Mouse (Mus musculus) effector memory CD4-positive, alpha-beta T cell, adult 7 months (primary cell): Measurements from ENCODE around the gene Zbtb37. TPM values are rescaled to one million over a fixed set of nuclear protein-coding genes. Genes with fewer than 3 reads are reported as not detected.

Experiments used
- polyA plus RNA-seq: library from polyadenylated mRNA; unstranded; fragments of 100-300 nt; shearing (Covaris generic); gene quantifications from one replicate; pipeline ENCODE4 v1.2.1, GENCODE M21; 2017

The Zbtb37 gene
- 8.8 TPM for polyA plus RNA-seq

GRCm38 (mm10) chr1:161034435-161035280, at the start of gene Zbtb37:
Gene Zbtb37, minus strand, starts transcription at chr1:161034849.

DNA sequence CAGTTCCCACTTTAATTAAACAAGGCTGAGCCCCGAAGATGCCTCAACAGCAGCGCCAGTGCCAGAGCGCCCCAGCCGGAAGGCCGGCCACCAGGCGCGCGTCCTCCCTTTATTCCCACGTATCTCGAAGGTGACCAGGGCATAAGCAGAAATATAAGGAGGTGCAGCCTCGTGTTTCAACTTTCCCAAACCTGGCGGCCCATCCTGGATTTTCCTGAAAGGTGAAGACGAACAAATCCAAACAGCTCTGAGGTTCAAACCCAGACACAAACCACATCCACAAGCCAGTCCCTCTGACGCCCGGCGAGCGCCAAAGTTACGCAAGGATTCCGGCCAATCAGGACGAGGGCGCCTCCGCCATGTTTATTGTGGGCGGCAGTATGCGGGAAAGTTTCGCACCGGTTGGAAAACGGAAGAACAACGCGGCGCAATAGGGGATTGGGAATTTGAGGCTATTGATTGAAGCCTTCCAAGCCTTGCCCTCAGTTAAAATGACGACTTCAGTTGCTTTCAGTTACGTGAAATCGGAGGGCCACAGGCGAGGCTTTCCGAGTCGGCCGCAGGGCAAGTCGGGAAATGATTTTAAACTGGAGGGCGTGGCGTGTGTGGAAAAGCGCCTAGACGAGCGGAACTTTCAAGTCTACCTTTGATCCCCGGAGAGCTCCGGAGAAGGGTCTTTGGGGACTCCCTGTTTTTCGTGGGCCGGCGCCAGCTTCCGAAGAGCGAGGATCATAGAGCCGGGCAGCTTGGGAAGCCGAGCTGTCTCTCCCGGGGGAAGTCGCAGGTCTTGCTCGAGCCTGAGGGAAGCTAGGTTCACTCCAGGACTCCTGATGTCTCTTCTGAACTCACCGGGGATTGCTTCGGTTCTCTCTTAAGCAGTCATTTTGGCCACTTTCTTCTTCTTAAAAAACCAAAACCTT, 36.0 kb upstream of the Zbtb37 start, which contains the start of the genes Dars2 and Cenpl:
TSS of gene Dars2 (minus strand) at position 307 of the 920 bp plus-strand sequence.
TSS of gene Cenpl (plus strand) at position 362 of the 920 bp plus-strand sequence.

DNA sequence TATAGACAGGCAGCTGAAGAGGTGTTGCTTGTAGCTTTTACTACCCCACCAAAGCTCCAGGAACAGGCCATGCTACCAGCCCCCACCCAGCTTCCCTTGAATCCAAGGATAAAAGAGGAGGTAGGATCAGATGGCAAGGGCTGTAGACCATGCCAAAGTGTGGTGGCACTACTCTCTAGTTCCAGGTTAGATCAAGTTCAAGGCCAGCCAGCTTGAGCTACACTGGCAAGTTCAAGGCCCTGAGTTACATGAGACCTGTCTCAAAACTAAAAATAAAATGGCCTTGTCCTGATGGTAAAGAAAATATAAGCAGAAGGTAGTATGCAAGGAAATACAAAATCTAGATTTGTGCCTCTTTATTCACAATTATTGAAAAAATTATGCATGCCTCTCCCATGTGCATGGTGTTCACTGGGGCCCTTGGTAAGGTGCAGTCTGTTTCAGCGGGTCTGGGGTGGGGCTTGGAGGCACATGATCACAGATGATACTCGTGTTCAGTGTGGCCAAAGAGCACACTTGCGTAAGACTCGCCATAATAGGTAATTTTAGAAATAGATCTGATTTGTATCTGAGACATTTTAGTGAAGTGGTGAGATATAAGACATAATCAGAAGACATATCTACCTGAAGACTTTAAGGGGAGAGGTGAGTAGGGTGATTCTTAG, 56.4 kb downstream of the Zbtb37 start, which contains the start of gene Serpinc1:
TSS of gene Serpinc1 (plus strand) at position 515 of the 665 bp plus-strand sequence.

Other genes with a start within 250 kb of the Zbtb37 start
- 188 TPM for gene Rabgap1l, start 241.6 kb downstream of the Zbtb37 start, polyA plus RNA-seq
- 21.4 TPM for gene Rc3h1, start 128.4 kb downstream of the Zbtb37 start, polyA plus RNA-seq
- 1.0 TPM for gene Serpinc1, start 56.3 kb downstream of the Zbtb37 start, polyA plus RNA-seq
- 13.5 TPM for gene Dars2, start 35.8 kb upstream of the Zbtb37 start, polyA plus RNA-seq
- gene Cenpl, start 35.9 kb upstream of the Zbtb37 start, polyA plus RNA-seq = 81.4 TPM
- 16.1 TPM for gene Klhl20, start 96.7 kb upstream of the Zbtb37 start, polyA plus RNA-seq
- gene Ankrd45, start 107.8 kb upstream of the Zbtb37 start, polyA plus RNA-seq = not detected
- gene Tex50, start 124.5 kb upstream of the Zbtb37 start, polyA plus RNA-seq = not detected
- gene Prdx6, start 216.4 kb upstream of the Zbtb37 start, polyA plus RNA-seq = 1,138 TPM